Mouse (Mus musculus) ES-Bruce4 (cell line): ENCODE measurements at regions not wholly inside any gene's neighbourhood (a gene's known extent, or its start where the extent isn't known, plus 50 kb on each side); places are given as distances from the start of the nearest gene placed in this dataset.

Source experiments
- CTCF ChIP-seq: IDR thresholded peaks from one replicate; pipeline ENCODE4 v1.8.1; 2011; ENCODE audit warnings: low read depth, low read length
- POLR2A ChIP-seq: IDR thresholded peaks from one replicate; pipeline ENCODE4 v1.8.1; 2011; ENCODE audit warnings: low read length; ENCODE audit not compliant: insufficient read depth

GRCm38 (mm10) chr13:35241443-35241842, 214.5 kb upstream of the Eci2 start:
- TF ChIP-seq CTCF (no peak), POLR2A (no peak)
